Mouse (Mus musculus): ENCODE data around the gene Gdpd5. TPM values are rescaled to one million over a fixed set of nuclear protein-coding genes. Genes with fewer than 3 reads are reported as not detected.

Gdpd5 gene
- polyA plus RNA-seq, 1 experiment from 2014 or later = 24.9 TPM

- WGBS = 46% methylated on average over 9 of the region's 9 CpGs
- H3K27ac ChIP-seq (replicated peaks in 1 of 2; ENCODE audit: control insufficient read depth in 1 of 2, insufficient read depth in 1 of 2, low read depth in 2 of 2, low read length in 2 of 2) = peak overlapping the region in 1 of 2 experiments; percentile 100; a peak in 2 of 4 replicates
- peaks cover 64% of the 10 kb centered on the region for H3K36me3 ChIP-seq (ENCODE audit: control insufficient read depth, insufficient read depth, low read length)
- ATAC-seq (ENCODE audit: insufficient number of reproducible peaks, insufficient read depth, low FRiP score, low read depth) = no peak
- peak overlapping the region; percentile 92 for H3K9ac ChIP-seq (ENCODE audit: low read length)
- no peaks in the 10 kb centered on the region for H3K9me3 ChIP-seq (ENCODE audit: control insufficient read depth, low read length)
- H3K4me1 ChIP-seq (ENCODE audit: control insufficient read depth in 2 of 2, insufficient read depth in 2 of 2, low read length in 2 of 2) = peaks cover 21 to 45% of the 10 kb centered on the region in 2 experiments
- no peaks in the 10 kb centered on the region for H3K27me3 ChIP-seq (ENCODE audit: control insufficient read depth, insufficient read depth, low read length)
- H3K4me2 ChIP-seq (ENCODE audit: low read length) = peak overlapping the region; percentile 83
- peak overlapping the region; percentile 80 to 88 for H3K4me3 ChIP-seq (ENCODE audit: control insufficient read depth in 1 of 2, insufficient read depth in 1 of 2, low read depth in 1 of 2, low read length in 2 of 2)
Observed at GRCm38 (mm10) chr7:99349782-99350720, 31.2 kb upstream of the Gdpd5 start.

DNA sequence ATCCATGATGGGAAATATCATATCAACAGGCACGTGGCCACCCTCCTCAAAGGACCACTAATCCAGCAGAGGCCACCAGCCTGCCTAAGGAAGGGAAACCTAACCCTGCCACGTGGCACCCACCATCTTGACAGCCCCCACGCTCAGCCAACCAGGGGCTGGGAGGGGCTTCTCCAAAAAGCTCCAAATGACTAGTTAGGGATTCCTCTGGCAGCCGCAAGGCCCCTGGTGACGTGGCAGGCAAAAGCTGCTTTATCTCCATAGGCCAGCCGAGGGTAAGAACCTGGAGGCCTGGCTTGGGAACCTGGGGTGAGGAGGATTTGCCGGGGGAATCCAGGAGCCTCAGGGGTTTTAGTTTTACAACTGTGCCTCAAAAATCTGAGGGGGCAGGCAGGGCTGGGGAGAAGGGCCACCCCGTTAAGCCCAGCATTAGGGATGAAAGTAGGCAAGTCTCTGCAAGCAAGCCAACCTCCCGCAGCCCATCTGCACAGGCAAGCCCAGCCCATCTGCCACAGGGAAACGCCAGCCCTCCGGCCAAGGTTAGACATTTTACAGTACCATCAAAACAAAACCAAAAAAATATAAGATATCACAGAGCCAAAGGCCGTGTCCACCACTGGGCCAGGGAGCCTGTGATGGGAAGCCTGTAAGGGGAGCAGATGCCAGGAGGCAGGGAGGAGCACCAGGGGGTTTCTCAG is 30.0 kb upstream of the Gdpd5 start:
- WGBS = 2% methylated on average over 12 of the region's 12 CpGs
- H3K27ac ChIP-seq (replicated peaks in 1 of 2; ENCODE audit: control insufficient read depth in 1 of 2, insufficient read depth in 1 of 2, low read depth in 2 of 2, low read length in 2 of 2) = peak overlapping the region; percentile 94 to 100
- peaks cover 29 to 56% of the 10 kb centered on the region in 2 experiments for H3K4me1 ChIP-seq (ENCODE audit: control insufficient read depth in 2 of 2, insufficient read depth in 2 of 2, low read length in 2 of 2)
- H3K4me2 ChIP-seq (ENCODE audit: low read length) = peak overlapping the region; percentile 83
- peak overlapping the region; percentile 92 for H3K9ac ChIP-seq (ENCODE audit: low read length)
- H3K27me3 ChIP-seq (ENCODE audit: control insufficient read depth, insufficient read depth, low read length) = no peaks in the 10 kb centered on the region
- no peak for ATAC-seq (ENCODE audit: insufficient number of reproducible peaks, insufficient read depth, low FRiP score, low read depth)
- no peaks in the 10 kb centered on the region for H3K9me3 ChIP-seq (ENCODE audit: control insufficient read depth, low read length)
- peak overlapping the region; percentile 80 to 88 for H3K4me3 ChIP-seq (ENCODE audit: control insufficient read depth in 1 of 2, insufficient read depth in 1 of 2, low read depth in 1 of 2, low read length in 2 of 2)
- H3K36me3 ChIP-seq (ENCODE audit: control insufficient read depth, insufficient read depth, low read length) = peaks cover 52% of the 10 kb centered on the region

GRCm38 (mm10) chr7:99351802-99352517 is 29.3 kb upstream of the Gdpd5 start:
- H3K9me3 ChIP-seq (ENCODE audit: control insufficient read depth, low read length) = no peaks in the 10 kb centered on the region
- H3K4me2 ChIP-seq (ENCODE audit: low read length) = peak overlapping the region; percentile 83
- H3K9ac ChIP-seq (ENCODE audit: low read length) = peak overlapping the region; percentile 92
- peaks cover 36 to 63% of the 10 kb centered on the region in 2 experiments for H3K4me1 ChIP-seq (ENCODE audit: control insufficient read depth in 2 of 2, insufficient read depth in 2 of 2, low read length in 2 of 2)
- H3K27me3 ChIP-seq (ENCODE audit: control insufficient read depth, insufficient read depth, low read length) = no peaks in the 10 kb centered on the region
- H3K27ac ChIP-seq (replicated peaks in 1 of 2; ENCODE audit: control insufficient read depth in 1 of 2, insufficient read depth in 1 of 2, low read depth in 2 of 2, low read length in 2 of 2) = peak overlapping the region; percentile 94 to 100
- H3K36me3 ChIP-seq (ENCODE audit: control insufficient read depth, insufficient read depth, low read length) = peaks cover 45% of the 10 kb centered on the region
- H3K4me3 ChIP-seq (ENCODE audit: control insufficient read depth in 1 of 2, insufficient read depth in 1 of 2, low read depth in 1 of 2, low read length in 2 of 2) = peak overlapping the region; percentile 80 to 88
- WGBS = under 1% methylated on average over 18 of the region's 18 CpGs
- ATAC-seq (ENCODE audit: insufficient number of reproducible peaks, insufficient read depth, low FRiP score, low read depth) = no peak

DNA sequence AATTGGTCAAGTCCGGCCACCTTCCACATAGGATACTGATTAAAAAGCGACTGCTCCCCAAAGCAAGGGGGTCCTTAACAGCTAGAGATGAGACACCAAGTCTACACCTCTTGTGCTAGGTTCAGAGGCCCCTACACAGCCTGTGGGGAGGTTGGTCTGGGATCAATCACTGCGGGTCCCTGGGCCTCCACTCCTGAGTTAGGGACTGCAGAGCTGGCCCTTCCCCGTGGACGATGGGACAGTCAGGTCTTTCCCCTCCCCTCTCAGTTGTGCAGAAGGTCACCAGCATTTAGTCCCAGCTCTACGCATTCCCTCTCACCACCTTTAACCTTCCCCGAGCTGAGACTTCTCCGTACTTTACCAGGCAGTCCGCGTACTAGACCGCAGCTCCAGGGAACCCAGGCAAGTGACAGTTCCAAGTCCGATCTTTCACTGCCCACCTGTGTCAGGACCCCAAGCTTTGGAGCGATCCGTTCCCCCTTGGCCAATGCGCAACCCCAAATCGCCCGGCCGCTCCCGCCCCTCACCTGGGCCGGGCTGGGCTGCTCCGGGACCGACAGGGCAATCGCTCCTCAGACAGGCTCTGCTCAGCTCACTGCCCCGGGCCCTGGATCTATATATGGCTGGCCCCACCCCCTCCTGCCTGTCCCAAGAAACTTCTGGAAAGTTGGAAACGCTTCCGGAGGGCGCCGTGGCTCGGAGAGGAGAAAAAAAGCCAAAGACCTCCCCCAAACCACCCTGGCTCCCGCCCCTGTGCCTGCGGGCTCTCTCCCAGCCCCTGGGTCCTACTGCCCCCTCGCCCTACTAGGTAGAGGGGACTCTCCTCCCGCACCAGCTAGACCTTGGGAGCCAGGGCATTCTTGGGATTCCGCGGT is 28.5 kb upstream of the Gdpd5 start, which contains the start of gene Serpinh1:
TSS of gene Serpinh1 (minus strand) at position 714 of the 875 bp plus-strand sequence.
- H3K4me1 ChIP-seq (ENCODE audit: control insufficient read depth in 2 of 2, insufficient read depth in 2 of 2, low read length in 2 of 2) = peaks cover 42 to 71% of the 10 kb centered on the region in 2 experiments
- peak within 1 kb of the TSS; percentile 83 for H3K4me2 ChIP-seq (ENCODE audit: low read length)
- peak within 1 kb of the TSS; percentile 92 for H3K9ac ChIP-seq (ENCODE audit: low read length)
- ATAC-seq (ENCODE audit: insufficient number of reproducible peaks, insufficient read depth, low FRiP score, low read depth) = peak; percentile 80
- H3K36me3 ChIP-seq (ENCODE audit: control insufficient read depth, insufficient read depth, low read length) = peaks cover 36% of the 10 kb centered on the region
- peak within 1 kb of the TSS; percentile 94 to 100 for H3K27ac ChIP-seq (replicated peaks in 1 of 2; ENCODE audit: control insufficient read depth in 1 of 2, insufficient read depth in 1 of 2, low read depth in 2 of 2, low read length in 2 of 2)
- 0% methylated on average over 34 of the region's 35 CpGs for WGBS
- no peaks in the 10 kb centered on the region for H3K27me3 ChIP-seq (ENCODE audit: control insufficient read depth, insufficient read depth, low read length)
- peak within 1 kb of the TSS; percentile 80 to 88 for H3K4me3 ChIP-seq (ENCODE audit: control insufficient read depth in 1 of 2, insufficient read depth in 1 of 2, low read depth in 1 of 2, low read length in 2 of 2)
- H3K9me3 ChIP-seq (ENCODE audit: control insufficient read depth, low read length) = no peaks in the 10 kb centered on the region

- Histone ChIP-seq H3K9ac (ENCODE audit: low read length) (peak overlapping the region; percentile 76), H3K4me3 (ENCODE audit: control insufficient read depth in 1 of 2, insufficient read depth in 1 of 2, low read depth in 1 of 2, low read length in 2 of 2) (peak overlapping the region; percentile 20 to 25), H3K9me3 (ENCODE audit: control insufficient read depth, low read length) (no peaks in the 10 kb centered on the region), H3K4me2 (ENCODE audit: low read length) (peak overlapping the region; percentile 67), H3K36me3 (ENCODE audit: control insufficient read depth, insufficient read depth, low read length) (peaks cover 7% of the 10 kb centered on the region; the same call in 1 of the 2 replicates), H3K27me3 (ENCODE audit: control insufficient read depth, insufficient read depth, low read length) (no peaks in the 10 kb centered on the region), H3K27ac (replicated peaks in 1 of 2; ENCODE audit: control insufficient read depth in 1 of 2, insufficient read depth in 1 of 2, low read depth in 2 of 2, low read length in 2 of 2) (peak overlapping the region; percentile 99 to 100), H3K4me1 (ENCODE audit: control insufficient read depth in 2 of 2, insufficient read depth in 2 of 2, low read length in 2 of 2) (peaks cover 44 to 63% of the 10 kb centered on the region in 2 experiments)
- 3% methylated on average over 7 of the region's 7 CpGs for WGBS
- ATAC-seq (ENCODE audit: insufficient number of reproducible peaks, insufficient read depth, low FRiP score, low read depth) = peak; percentile 24
Observed at GRCm38 (mm10) chr7:99355731-99356131, 25.5 kb upstream of the Gdpd5 start.

GRCm38 (mm10) chr7:99356244-99356930 is 24.8 kb upstream of the Gdpd5 start:
- peak; percentile 36 for ATAC-seq (ENCODE audit: insufficient number of reproducible peaks, insufficient read depth, low FRiP score, low read depth)
- H3K4me1 ChIP-seq (ENCODE audit: control insufficient read depth in 2 of 2, insufficient read depth in 2 of 2, low read length in 2 of 2) = peaks cover 50 to 65% of the 10 kb centered on the region in 2 experiments
- H3K36me3 ChIP-seq (ENCODE audit: control insufficient read depth, insufficient read depth, low read length) = 0 out of 2 replicates have a peak, but pooled peaks cover 3% of the 10 kb centered on the region
- H3K4me3 ChIP-seq (ENCODE audit: control insufficient read depth in 1 of 2, insufficient read depth in 1 of 2, low read depth in 1 of 2, low read length in 2 of 2) = peak overlapping the region in 1 of 2 experiments; percentile 25; a peak in 3 of 4 replicates
- H3K27me3 ChIP-seq (ENCODE audit: control insufficient read depth, insufficient read depth, low read length) = no peaks in the 10 kb centered on the region
- 5% methylated on average over 9 of the region's 9 CpGs for WGBS
- peak overlapping the region; percentile 67 for H3K4me2 ChIP-seq (ENCODE audit: low read length)
- peak overlapping the region; percentile 76 for H3K9ac ChIP-seq (ENCODE audit: low read length)
- no peaks in the 10 kb centered on the region for H3K9me3 ChIP-seq (ENCODE audit: control insufficient read depth, low read length)
- peak overlapping the region; percentile 99 to 100 for H3K27ac ChIP-seq (replicated peaks in 1 of 2; ENCODE audit: control insufficient read depth in 1 of 2, insufficient read depth in 1 of 2, low read depth in 2 of 2, low read length in 2 of 2)
